Mouse (Mus musculus) E14TG2a.4 (cell line): ENCODE measurements at regions not wholly inside any gene's neighbourhood (a gene's known extent, or its start where the extent isn't known, plus 50 kb on each side); places are given as distances from the start of the nearest gene placed in this dataset.
A peak's percentile ranks its signal among the peaks of the same experiment; 100 is the strongest.

Experiments
- H3K27me3 ChIP-seq: 2 replicates; pipeline ENCODE4 v1.6.1; 2014; ENCODE audit warnings: low read length, control low read depth; ENCODE audit not compliant: insufficient read depth
- H3K36me3 ChIP-seq: 2 replicates; pipeline ENCODE4 v1.6.1; 2014; ENCODE audit warnings: low read length, control low read depth; ENCODE audit not compliant: insufficient read depth
- H3K4me1 ChIP-seq: replicated peaks from 2 replicates; pipeline ENCODE4 v1.6.1; 2014; ENCODE audit warnings: low read depth, low read length, control low read depth
- H3K4me3 ChIP-seq: replicated peaks from 2 replicates; pipeline ENCODE4 v1.5.1; 2014; ENCODE audit warnings: mild to moderate bottlenecking, low read length
- H3K9me3 ChIP-seq: 2 replicates; pipeline ENCODE4 v1.6.1; 2014; ENCODE audit warnings: low read length, control low read depth
- CTCF ChIP-seq: conservative IDR thresholded peaks from 2 replicates; pipeline ENCODE4 v1.5.1; 2014; ENCODE audit warnings: low read length
- NANOG ChIP-seq: IDR thresholded peaks from 2 replicates; pipeline ENCODE4 v1.6.1; 2014; ENCODE audit warnings: borderline replicate concordance, low read length, mixed read lengths
- POU5F1 ChIP-seq: IDR thresholded peaks from 2 replicates; pipeline ENCODE4 v1.6.1; 2014; ENCODE audit warnings: low read length, borderline replicate concordance

- no peaks in the 10 kb centered on the region for H3K36me3 ChIP-seq
- H3K4me1 ChIP-seq, result no peaks in the 10 kb centered on the region
- H3K27me3 ChIP-seq, result no peaks in the 10 kb centered on the region
- TF ChIP-seq CTCF, result no peak
- TF ChIP-seq NANOG, result no peak
- TF ChIP-seq POU5F1, result no peak
- no peaks in the 10 kb centered on the region for H3K9me3 ChIP-seq
- no peak overlapping the region for H3K4me3 ChIP-seq
Observed at GRCm38 (mm10) chr17:52064618-52065017, 231.5 kb upstream of the Satb1 start.

- Histone ChIP-seq H3K4me3 (no peak overlapping the region), H3K27me3 (no peaks in the 10 kb centered on the region), H3K9me3 (no peaks in the 10 kb centered on the region), H3K36me3 (no peaks in the 10 kb centered on the region), H3K4me1 (no peaks in the 10 kb centered on the region)
- TF ChIP-seq CTCF (no peak), NANOG (no peak), POU5F1 (no peak)
Observed at GRCm38 (mm10) chr17:52063121-52063520, 230.0 kb upstream of the Satb1 start.

DNA sequence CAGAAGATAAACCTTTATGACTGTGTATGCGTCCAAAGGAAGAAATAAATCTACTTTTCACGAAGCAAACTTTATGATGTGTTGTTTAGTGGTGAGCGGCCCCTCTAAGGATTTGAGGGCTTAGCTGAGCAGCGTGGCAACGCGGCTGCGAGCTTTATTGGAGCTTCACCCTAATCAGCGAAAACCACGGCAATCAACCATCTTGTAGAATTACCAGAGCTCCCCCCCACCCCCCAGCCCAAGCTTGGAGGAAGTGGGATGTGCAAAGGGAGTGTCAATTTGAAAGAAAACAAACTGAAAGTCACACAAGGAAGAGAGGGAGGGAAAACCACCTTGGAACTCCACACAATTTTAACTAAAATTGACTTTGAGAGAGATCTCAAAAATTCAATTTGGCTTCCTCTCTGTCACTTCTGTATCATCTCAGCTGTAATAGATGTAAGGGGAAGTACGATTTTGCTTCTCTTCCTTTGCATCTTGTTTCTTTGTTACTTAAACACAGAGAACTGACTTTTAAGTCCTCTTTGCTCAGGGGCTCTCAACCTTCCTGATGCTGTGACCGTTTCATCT is 229.1 kb upstream of the Satb1 start:
- Histone ChIP-seq H3K9me3 (no peaks in the 10 kb centered on the region), H3K4me1 (no peaks in the 10 kb centered on the region), H3K4me3 (no peak overlapping the region), H3K36me3 (no peaks in the 10 kb centered on the region), H3K27me3 (no peaks in the 10 kb centered on the region)
- TF ChIP-seq NANOG (no peak), POU5F1 (no peak), CTCF (no peak)

- H3K4me3 ChIP-seq, result no peak overlapping the region
- no peaks in the 10 kb centered on the region for H3K27me3 ChIP-seq
- no peaks in the 10 kb centered on the region for H3K36me3 ChIP-seq
- no peaks in the 10 kb centered on the region for H3K4me1 ChIP-seq
- H3K9me3 ChIP-seq, result no peaks in the 10 kb centered on the region
- TF ChIP-seq CTCF (no peak), NANOG (no peak), POU5F1 (no peak)
Observed at GRCm38 (mm10) chr17:52036479-52036878, 203.4 kb upstream of the Satb1 start.

- Histone ChIP-seq H3K36me3 (no peaks in the 10 kb centered on the region), H3K4me1 (no peaks in the 10 kb centered on the region), H3K9me3 (no peaks in the 10 kb centered on the region), H3K4me3 (no peak overlapping the region), H3K27me3 (no peaks in the 10 kb centered on the region)
- TF ChIP-seq NANOG (no peak), POU5F1 (no peak), CTCF (no peak)
Observed at GRCm38 (mm10) chr17:52031079-52031478, 198.0 kb upstream of the Satb1 start.

GRCm38 (mm10) chr17:51986920-51987319 is 153.8 kb upstream of the Satb1 start:
- Histone ChIP-seq H3K9me3 (no peaks in the 10 kb centered on the region), H3K27me3 (no peaks in the 10 kb centered on the region), H3K4me1 (peaks cover 7% of the 10 kb centered on the region; the same call in 1 of the 2 replicates), H3K4me3 (no peak overlapping the region), H3K36me3 (no peaks in the 10 kb centered on the region)
- no peak for TF ChIP-seq NANOG
- TF ChIP-seq POU5F1, result no peak
- TF ChIP-seq CTCF, result no peak

DNA sequence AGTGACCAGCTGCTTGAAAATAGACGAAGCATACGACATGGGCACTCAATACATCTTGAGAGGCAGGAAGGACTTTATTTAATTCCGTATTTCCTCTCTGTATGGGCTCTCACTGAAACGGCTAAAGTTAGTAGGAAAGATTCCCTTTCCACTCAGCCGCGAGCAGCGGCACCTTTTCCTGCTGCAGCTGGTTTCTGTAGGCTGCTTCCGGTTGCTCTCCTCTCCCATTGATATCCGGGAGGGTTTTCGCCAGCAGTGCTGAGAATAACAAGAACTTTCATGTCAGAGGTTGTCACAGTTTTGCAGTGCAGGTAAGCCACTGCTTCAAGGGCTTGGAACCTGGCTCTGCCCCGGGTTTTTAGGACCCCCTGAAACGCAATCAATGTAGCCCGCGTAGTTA is 153.1 kb upstream of the Satb1 start:
- no peaks in the 10 kb centered on the region for H3K36me3 ChIP-seq
- no peaks in the 10 kb centered on the region for H3K9me3 ChIP-seq
- TF ChIP-seq CTCF (no peak), POU5F1 (no peak), NANOG (no peak)
- no peak overlapping the region for H3K4me3 ChIP-seq
- H3K4me1 ChIP-seq, result peaks cover 7% of the 10 kb centered on the region; the same call in 1 of the 2 replicates
- H3K27me3 ChIP-seq, result no peaks in the 10 kb centered on the region

DNA sequence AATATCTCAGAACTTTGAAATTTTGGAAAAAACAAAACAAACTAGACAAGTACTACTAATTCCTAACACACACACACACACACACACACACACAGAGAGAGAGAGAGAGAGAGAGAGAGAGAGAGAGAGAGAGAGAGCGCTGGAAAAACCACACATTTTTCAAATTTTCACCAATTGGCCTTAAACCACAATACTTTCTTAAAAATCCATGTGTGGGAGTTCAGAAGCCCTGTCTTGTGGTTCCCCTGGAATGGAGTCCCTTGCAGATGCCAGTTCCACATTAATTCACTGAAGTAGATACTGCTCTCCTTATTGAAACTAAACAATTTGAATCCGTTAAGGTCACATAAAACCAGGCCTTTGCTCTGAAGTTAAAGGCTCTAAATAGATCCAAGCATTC is 146.0 kb upstream of the Satb1 start:
- no peak overlapping the region for H3K4me3 ChIP-seq
- no peaks in the 10 kb centered on the region for H3K4me1 ChIP-seq
- H3K9me3 ChIP-seq, result no peaks in the 10 kb centered on the region
- no peak for TF ChIP-seq NANOG
- no peak for TF ChIP-seq POU5F1
- no peak for TF ChIP-seq CTCF
- H3K27me3 ChIP-seq, result no peaks in the 10 kb centered on the region
- H3K36me3 ChIP-seq, result no peaks in the 10 kb centered on the region

- TF ChIP-seq POU5F1 (no peak), CTCF (peak; percentile 58), NANOG (no peak)
- H3K36me3 ChIP-seq, result no peaks in the 10 kb centered on the region
- H3K4me3 ChIP-seq, result no peak overlapping the region
- no peaks in the 10 kb centered on the region for H3K27me3 ChIP-seq
- H3K4me1 ChIP-seq, result no peaks in the 10 kb centered on the region
- H3K9me3 ChIP-seq, result peaks cover 7% of the 10 kb centered on the region
Observed at GRCm38 (mm10) chr17:51971444-51971843, 138.4 kb upstream of the Satb1 start.
